Mouse (Mus musculus) embryonic facial prominence, embryonic 15.5 days (tissue): Measurements from ENCODE around the gene Insrr. TPM values are rescaled to one million over a fixed set of nuclear protein-coding genes. Genes with fewer than 3 reads are reported as not detected.
A peak's percentile ranks its signal among the peaks of the same experiment; 100 is the strongest.

Experiments
- ATAC-seq: fragments of 200-750 bp; cut with Nextera tagmentation; 2 replicates; pipeline ENCODE4 v1.8.0; 2017; ENCODE audit warnings: low read depth, moderate TSS enrichment; ENCODE audit not compliant: insufficient number of reproducible peaks, low FRiP score, low TSS enrichment
- H3K27ac ChIP-seq: fragments of 300-500 bp; sonication (generic); replicated peaks from 2 replicates; pipeline ENCODE4 v1.5.1; 2015; ENCODE audit warnings: mild to moderate bottlenecking, inconsistent platforms
- H3K27me3 ChIP-seq: fragments of 300-500 bp; sonication (generic); 2 replicates; pipeline ENCODE4 v1.6.1; 2015; ENCODE audit warnings: inconsistent platforms
- H3K36me3 ChIP-seq: fragments of 300-500 bp; sonication (generic); 2 replicates; pipeline ENCODE4 v1.6.1; 2015; ENCODE audit warnings: mild to moderate bottlenecking, inconsistent platforms
- H3K4me1 ChIP-seq: fragments of 300-500 bp; sonication (generic); 2 replicates; pipeline ENCODE4 v1.6.1; 2015; ENCODE audit warnings: inconsistent platforms
- H3K4me2 ChIP-seq: fragments of 300-500 bp; sonication (generic); replicated peaks from 2 replicates; pipeline ENCODE4 v1.6.1; 2015; ENCODE audit warnings: mild to moderate bottlenecking, inconsistent platforms
- H3K4me3 ChIP-seq: fragments of 300-500 bp; sonication (generic); replicated peaks from 2 replicates; pipeline ENCODE4 v1.5.1; 2015; ENCODE audit warnings: mild to moderate bottlenecking, inconsistent platforms
- H3K9ac ChIP-seq: fragments of 300-500 bp; sonication (generic); 2 replicates; pipeline ENCODE4 v1.6.1; 2015; ENCODE audit warnings: inconsistent platforms
- H3K9me3 ChIP-seq: fragments of 300-500 bp; sonication (generic); replicated peaks from 2 replicates; pipeline ENCODE4 v1.6.1; 2016; ENCODE audit warnings: inconsistent platforms
- WGBS: fragments of 180-500 bp; shearing (Covaris S2); methylation state at CpG from one replicate; pipeline ENCODE4 v1.1.7; 2015; 5-methylcytosine and 5-hydroxymethylcytosine counted together
- polyA plus RNA-seq: library from polyadenylated mRNA; unstranded; fragments of >200 nt; fragmentation: Nextera tagmentation; extraction: Ambion mirVana; gene quantifications from 2 replicates; pipeline ENCODE4 v1.2.1, GENCODE M21; 2015

The Insrr gene
- 0.47 and 0.68 TPM in 2 replicates for polyA plus RNA-seq

DNA sequence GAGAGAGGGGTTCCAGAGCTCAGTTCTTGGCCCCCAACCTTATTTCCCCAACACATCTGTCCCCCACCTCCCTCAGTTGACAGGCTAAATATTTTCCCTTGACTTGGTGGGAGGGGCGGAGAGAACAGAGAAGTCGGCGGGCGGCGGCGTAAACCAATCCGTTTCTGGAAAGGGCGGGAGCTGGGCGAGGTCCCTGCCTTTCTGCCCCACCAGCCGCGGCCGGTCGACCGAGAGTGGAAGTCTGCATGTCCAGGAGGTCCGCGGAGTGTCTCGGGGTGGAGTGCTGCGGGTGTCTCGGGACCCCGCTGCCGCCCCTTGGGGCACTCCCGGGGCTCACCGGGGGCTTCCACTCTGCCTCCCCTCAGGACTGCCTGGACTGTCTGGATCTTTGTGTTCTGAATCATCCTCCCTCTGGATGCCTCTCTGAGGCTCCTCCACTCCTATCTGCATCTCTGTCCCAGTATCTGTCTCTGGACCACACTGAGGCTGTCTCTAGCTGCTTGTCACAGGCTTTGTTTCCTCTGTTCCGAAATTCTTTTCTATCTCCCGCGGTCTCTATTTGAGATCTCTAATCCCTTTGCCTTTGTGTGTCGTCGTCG, at the start of gene Insrr:
Insrr (plus strand) TSS at position 216 of the 599 bp plus-strand sequence.
- Histone ChIP-seq H3K27ac (no peak within 1 kb of the TSS), H3K9me3 (no peaks in the 10 kb centered on the region), H3K4me3 (peak within 1 kb of the TSS; percentile 41), H3K27me3 (peaks cover 97% of the 10 kb centered on the region), H3K4me1 (peaks cover 34% of the 10 kb centered on the region), H3K9ac (0 out of 2 replicates have a peak within 1 kb of the TSS, but pooled peaks have one; percentile 12), H3K4me2 (peak within 1 kb of the TSS; percentile 75), H3K36me3 (no peaks in the 10 kb centered on the region)
- no peak for ATAC-seq
- under 1% methylated on average over 29 of the region's 29 CpGs for WGBS

DNA sequence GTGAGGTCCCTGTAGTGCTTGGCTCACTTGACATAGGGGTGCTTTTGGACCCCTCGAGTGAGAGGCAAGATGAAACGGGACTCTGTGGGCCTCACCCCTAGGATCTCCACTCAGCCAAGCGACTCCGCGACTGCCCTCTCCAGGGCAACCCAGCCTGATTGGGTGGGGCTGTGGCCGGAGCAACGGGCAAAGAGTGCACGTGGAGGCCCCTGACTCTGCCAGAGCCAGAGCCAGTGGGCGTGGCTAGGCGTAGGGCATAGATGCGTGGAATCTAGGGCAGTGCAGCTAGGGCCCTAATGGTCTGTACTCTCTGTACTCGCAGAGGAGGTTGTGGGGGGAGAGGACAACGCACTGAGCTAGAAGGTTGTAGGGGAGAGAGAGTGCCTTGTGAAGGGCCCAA, 48.3 kb upstream of the Insrr start, which contains the start of gene Lrrc71:
Lrrc71 (minus strand) TSS at position 195 of the 400 bp plus-strand sequence.
- Histone ChIP-seq H3K9me3 (no peaks in the 10 kb centered on the region), H3K4me3 (no peak within 1 kb of the TSS), H3K4me2 (no peak within 1 kb of the TSS), H3K27ac (no peak within 1 kb of the TSS), H3K9ac (no peak within 1 kb of the TSS), H3K27me3 (no peaks in the 10 kb centered on the region; the same call in 1 of the 2 replicates), H3K4me1 (peaks cover 19% of the 10 kb centered on the region), H3K36me3 (peaks cover 12% of the 10 kb centered on the region; the same call in 1 of the 2 replicates)
- ATAC-seq: no peak
- WGBS: 43% methylated on average over 13 of the region's 13 CpGs

DNA sequence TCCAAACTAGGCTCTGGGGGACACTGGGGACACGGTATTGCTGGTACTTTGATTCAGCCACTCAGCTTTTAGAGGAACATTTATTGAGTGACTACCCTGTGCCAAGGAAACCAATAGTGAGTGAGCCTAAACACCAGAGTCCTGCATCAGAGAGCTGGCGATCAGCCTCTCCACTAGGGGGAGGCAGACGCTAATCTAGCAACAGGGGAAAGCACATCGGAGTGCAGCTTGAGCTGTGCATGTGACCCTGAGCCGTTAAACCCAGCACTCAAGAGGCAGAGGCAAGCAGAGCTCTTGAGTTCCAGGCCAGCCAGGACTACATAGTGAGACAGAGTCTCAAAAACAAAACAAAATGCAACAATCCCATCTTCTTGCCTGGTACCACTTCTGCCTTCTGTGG, 47.7 kb upstream of the Insrr start:
- Histone ChIP-seq H3K4me1 (peaks cover 19% of the 10 kb centered on the region), H3K27ac (no peak overlapping the region), H3K9ac (no peak overlapping the region), H3K4me2 (no peak overlapping the region), H3K36me3 (peaks cover 12% of the 10 kb centered on the region; the same call in 1 of the 2 replicates), H3K4me3 (no peak overlapping the region), H3K9me3 (no peaks in the 10 kb centered on the region), H3K27me3 (peaks cover 3% of the 10 kb centered on the region; the same call in 1 of the 2 replicates)
- WGBS: 19% methylated on average over 5 of the region's 5 CpGs
- 0 out of 2 replicates have a peak, but pooled peaks have one; percentile 27 for ATAC-seq

DNA sequence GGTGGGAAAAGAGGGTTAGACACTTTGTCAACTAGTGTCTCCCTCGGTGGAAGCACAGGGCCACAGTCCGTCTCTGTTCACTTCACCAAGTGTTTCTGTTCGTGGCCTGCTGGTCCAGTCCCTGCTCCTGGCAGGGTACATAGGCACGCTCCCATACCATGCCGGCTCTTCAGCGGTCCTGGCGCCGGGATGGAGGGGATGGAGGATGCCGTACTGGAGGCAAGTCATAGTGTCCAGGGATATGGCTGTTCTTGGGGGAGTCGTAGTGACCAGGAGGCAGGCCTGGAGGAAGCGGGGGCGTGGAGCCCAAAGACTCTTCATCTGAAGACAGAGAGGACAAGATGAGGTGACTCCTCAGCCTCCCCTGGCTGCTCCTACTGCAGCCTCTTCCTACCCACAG, 46.8 kb upstream of the Insrr start:
- Histone ChIP-seq H3K4me2 (no peak overlapping the region), H3K4me3 (no peak overlapping the region), H3K27me3 (peaks cover 7% of the 10 kb centered on the region; the same call in 1 of the 2 replicates), H3K9ac (no peak overlapping the region), H3K9me3 (no peaks in the 10 kb centered on the region), H3K4me1 (peaks cover 17% of the 10 kb centered on the region), H3K36me3 (peaks cover 12% of the 10 kb centered on the region; the same call in 1 of the 2 replicates), H3K27ac (no peak overlapping the region)
- ATAC-seq: no peak
- WGBS: 88% methylated on average over 12 of the region's 12 CpGs

DNA sequence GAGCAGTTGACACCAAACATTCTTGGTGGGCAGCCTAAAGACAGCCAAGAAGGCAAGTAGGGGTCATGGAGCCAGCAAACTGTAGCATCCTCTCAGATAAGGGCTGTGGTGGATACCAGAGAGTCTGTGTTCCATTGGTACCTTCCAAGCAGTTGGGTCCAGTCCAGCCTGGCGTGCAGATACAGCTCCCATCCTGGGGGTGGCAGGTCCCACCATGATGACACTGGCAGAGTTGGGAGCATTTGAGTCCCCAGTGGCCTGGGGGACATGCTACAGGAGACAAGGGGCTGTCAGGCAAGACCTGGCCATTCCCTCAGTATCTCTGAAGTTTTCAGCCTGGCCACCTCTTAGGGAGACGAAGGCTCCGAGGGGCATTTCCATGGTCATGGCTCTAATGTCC, 44.2 kb upstream of the Insrr start:
- Histone ChIP-seq H3K4me1 (peaks cover 16% of the 10 kb centered on the region), H3K36me3 (peaks cover 12% of the 10 kb centered on the region; the same call in 1 of the 2 replicates), H3K9me3 (no peaks in the 10 kb centered on the region), H3K4me2 (no peak overlapping the region), H3K4me3 (no peak overlapping the region), H3K9ac (no peak overlapping the region), H3K27me3 (peaks cover 12% of the 10 kb centered on the region; the same call in 1 of the 2 replicates), H3K27ac (no peak overlapping the region)
- no peak for ATAC-seq
- 85% methylated on average over 3 of the region's 3 CpGs for WGBS

DNA sequence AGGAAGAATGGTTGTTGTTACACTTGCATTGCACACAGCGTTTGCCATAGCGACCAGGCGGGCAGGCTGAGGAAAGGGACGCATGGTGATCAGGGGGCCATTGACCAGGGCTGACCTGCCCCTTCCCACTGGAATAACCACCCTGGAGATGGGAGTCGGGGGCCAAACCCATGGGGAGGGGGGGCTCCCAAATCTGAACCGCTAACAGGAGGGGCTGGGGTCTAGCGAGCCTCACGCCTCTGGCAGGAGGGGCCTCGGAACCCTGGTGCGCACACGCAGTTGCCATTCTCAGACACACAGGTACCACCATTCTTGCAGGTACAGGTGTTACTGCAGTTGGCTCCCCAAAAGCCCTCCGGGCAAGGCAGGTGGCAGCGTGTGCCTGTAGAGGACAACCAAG, 42.9 kb upstream of the Insrr start:
- Histone ChIP-seq H3K9me3 (no peaks in the 10 kb centered on the region), H3K27me3 (peaks cover 12% of the 10 kb centered on the region; the same call in 1 of the 2 replicates), H3K4me2 (no peak overlapping the region), H3K4me1 (peaks cover 10% of the 10 kb centered on the region; the same call in 1 of the 2 replicates), H3K4me3 (no peak overlapping the region), H3K9ac (no peak overlapping the region), H3K27ac (no peak overlapping the region), H3K36me3 (peaks cover 12% of the 10 kb centered on the region; the same call in 1 of the 2 replicates)
- no peak for ATAC-seq
- 82% methylated on average over 13 of the region's 13 CpGs for WGBS

DNA sequence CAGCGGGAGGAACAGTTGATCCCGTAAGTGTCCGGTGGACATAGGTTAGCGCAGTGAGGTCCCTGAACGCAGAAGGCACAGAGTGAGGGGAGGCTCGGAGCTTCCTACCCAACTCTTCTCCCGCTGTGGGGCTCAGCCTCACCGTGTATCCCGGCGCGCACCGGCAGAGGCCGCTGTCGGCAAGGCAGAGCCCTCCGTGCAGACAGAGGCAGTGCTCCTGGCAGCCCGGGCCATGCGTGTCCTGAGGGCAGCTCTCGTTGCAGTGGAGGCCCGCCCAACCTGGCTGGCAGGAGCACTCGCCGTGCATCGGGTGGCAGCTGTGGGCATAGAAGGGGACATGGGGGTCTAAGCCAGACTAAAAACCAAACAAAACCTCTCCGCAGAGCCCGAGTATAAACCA, 40.8 kb upstream of the Insrr start:
- H3K36me3 ChIP-seq: peaks cover 2% of the 10 kb centered on the region; the same call in 1 of the 2 replicates
- WGBS: 3% methylated on average over 24 of the region's 24 CpGs
- peak overlapping the region; percentile 48 for H3K4me2 ChIP-seq
- H3K9me3 ChIP-seq: no peaks in the 10 kb centered on the region
- peak; percentile 87 for ATAC-seq
- peak overlapping the region; percentile 24 for H3K4me3 ChIP-seq
- H3K27me3 ChIP-seq: peaks cover 12% of the 10 kb centered on the region; the same call in 1 of the 2 replicates
- no peak overlapping the region for H3K9ac ChIP-seq
- peaks cover 12% of the 10 kb centered on the region; the same call in 1 of the 2 replicates for H3K4me1 ChIP-seq
- no peak overlapping the region for H3K27ac ChIP-seq

DNA sequence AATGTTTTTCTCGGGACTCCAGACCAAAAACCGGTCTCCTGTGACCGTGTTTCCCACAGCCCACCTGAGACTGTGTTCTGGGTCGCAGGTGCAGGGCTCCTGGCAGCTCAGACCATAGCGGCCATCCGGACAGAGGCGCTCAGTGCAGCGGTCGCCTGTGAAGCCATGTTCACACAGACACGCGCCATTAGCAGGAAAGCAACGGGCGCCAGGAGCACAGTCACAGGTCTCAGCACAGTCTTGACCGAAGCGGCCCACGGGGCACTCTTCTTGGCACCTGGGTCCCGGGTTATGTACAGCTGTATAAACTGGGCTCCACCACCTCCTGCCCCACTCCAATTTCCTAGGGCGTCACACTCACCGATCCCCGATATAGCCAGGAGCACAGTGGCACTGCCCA, 40.3 kb upstream of the Insrr start:
- Histone ChIP-seq H3K4me2 (peak overlapping the region; percentile 48), H3K9ac (no peak overlapping the region), H3K4me1 (peaks cover 17% of the 10 kb centered on the region), H3K9me3 (no peaks in the 10 kb centered on the region), H3K4me3 (no peak overlapping the region), H3K36me3 (no peaks in the 10 kb centered on the region), H3K27ac (no peak overlapping the region), H3K27me3 (peaks cover 12% of the 10 kb centered on the region; the same call in 1 of the 2 replicates)
- 47% methylated on average over 20 of the region's 20 CpGs for WGBS
- no peak for ATAC-seq

DNA sequence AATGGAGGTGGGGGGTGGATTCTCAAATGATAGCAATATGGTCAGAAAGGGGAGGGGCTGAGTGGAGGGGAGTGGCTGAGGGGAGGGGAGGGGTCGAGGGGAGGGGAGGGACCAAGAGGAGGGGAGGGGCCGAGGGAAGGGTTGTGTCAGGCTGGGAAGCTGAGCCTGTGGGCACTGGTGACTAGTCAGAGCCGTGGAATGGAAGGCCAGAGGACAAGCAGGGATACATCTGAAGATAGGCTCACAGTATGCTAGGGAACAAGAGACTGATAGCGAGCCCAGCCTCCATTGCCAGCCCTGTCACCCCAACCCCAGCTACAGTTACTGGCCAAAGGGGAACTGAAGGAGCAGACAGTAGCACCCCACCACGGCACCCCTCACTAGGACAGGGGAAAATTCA, 38.1 kb upstream of the Insrr start:
- no peak overlapping the region for H3K27ac ChIP-seq
- no peak overlapping the region for H3K9ac ChIP-seq
- H3K4me3 ChIP-seq: no peak overlapping the region
- H3K27me3 ChIP-seq: peaks cover 12% of the 10 kb centered on the region; the same call in 1 of the 2 replicates
- no peaks in the 10 kb centered on the region for H3K36me3 ChIP-seq
- no peak overlapping the region for H3K4me2 ChIP-seq
- H3K9me3 ChIP-seq: no peaks in the 10 kb centered on the region
- ATAC-seq: no peak
- 55% methylated on average over 3 of the region's 5 CpGs for WGBS
- H3K4me1 ChIP-seq: peaks cover 37% of the 10 kb centered on the region

DNA sequence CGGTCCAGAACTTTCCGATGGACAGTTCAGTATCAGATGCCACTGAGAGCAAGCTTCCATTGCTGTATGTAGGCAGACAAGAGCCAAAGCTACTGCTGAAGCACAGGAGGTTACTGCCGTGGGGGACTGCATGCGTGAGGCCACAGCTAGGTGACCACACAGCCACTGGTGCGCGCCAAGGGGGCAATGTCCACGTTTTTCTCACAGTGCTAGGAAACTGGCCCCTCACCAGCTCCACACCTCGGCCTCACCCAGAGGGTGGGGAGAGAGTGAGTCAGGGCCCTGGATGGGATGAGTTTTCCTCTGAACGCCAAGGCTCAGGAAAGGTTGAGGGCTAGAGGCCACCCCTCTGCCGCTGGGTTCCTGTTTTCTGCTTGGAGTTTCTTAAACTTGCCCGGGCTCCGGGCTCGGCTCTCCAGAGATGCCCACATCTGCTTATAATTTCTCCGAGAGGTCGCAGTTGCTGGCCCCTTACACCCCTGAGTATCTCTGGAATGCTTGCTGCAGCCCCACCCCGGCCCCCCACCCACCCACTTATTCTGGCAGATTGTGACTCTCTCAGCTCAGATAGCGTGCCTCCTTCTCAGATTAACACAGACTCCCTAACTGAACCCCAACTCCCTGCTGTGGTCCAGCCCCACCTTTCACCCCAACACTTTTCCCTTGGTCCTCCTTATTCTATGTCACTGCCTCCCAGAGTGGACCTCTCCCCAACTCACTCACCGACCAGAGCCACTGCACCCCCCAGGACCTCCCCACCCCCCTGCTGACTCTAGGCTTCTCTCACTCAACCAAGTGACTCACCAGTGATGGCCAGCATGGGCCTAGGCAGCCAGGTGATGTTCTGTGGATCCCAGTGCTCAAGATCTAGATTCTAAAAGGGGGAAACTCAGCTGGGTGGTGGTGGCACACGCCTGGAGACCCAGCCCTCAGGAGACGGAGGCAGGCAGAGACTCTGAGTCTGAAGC, 35.1 kb upstream of the Insrr start:
- peaks cover 49% of the 10 kb centered on the region for H3K4me1 ChIP-seq

DNA sequence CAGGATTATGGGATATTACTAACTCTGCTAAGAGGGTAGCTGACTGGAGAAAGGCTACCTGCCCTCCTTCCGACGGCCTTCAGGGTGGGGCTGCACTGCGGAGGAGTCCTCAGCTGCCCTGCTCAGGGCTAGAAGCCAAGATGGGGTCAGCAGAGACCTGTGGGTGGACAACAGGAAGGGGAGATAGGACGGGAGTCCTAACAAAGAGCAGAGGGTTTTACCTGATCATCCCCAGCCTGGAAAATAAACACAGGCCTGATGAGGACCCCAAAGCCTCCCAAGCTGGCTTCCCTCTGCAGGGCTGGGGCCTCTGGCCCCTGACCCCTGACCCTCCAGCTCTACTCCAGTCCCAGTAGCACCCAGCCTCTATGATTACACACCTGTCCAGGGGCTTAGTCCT, 33.5 kb upstream of the Insrr start:
- ATAC-seq: no peak

More for the DNA sequence above, 35.1 kb upstream of the Insrr start:
- Histone ChIP-seq H3K4me2 (no peak overlapping the region), H3K4me3 (no peak overlapping the region), H3K9ac (no peak overlapping the region), H3K36me3 (no peaks in the 10 kb centered on the region), H3K27me3 (0 out of 2 replicates have a peak, but pooled peaks cover 6% of the 10 kb centered on the region), H3K27ac (peak overlapping the region; percentile 18), H3K9me3 (no peaks in the 10 kb centered on the region)
- no peak for ATAC-seq
- WGBS: 49% methylated on average over 20 of the region's 20 CpGs

More for the DNA sequence above, 33.5 kb upstream of the Insrr start:
- peaks cover 64% of the 10 kb centered on the region for H3K4me1 ChIP-seq
- H3K9ac ChIP-seq: no peak overlapping the region
- peak overlapping the region; percentile 88 for H3K27ac ChIP-seq
- no peaks in the 10 kb centered on the region for H3K9me3 ChIP-seq
- no peak overlapping the region for H3K4me3 ChIP-seq
- 50% methylated on average over 4 of the region's 4 CpGs for WGBS
- peaks cover 6% of the 10 kb centered on the region; the same call in 1 of the 2 replicates for H3K27me3 ChIP-seq
- peak overlapping the region; percentile 44 for H3K4me2 ChIP-seq
- H3K36me3 ChIP-seq: no peaks in the 10 kb centered on the region
